Mouse (Mus musculus) MEL (cell line): ENCODE measurements at regions not wholly inside any gene's neighbourhood (a gene's known extent, or its start where the extent isn't known, plus 50 kb on each side); places are given as distances from the start of the nearest gene placed in this dataset.

ENCODE experiments used
- CHD2 ChIP-seq: IDR thresholded peaks from 2 replicates; pipeline ENCODE4 v1.6.1; 2011; ENCODE audit warnings: low read length, improper control_type of control experiment
- CTCF ChIP-seq, 3 experiments: IDR thresholded peaks in 2 of 3; conservative IDR thresholded peaks in 1 of 3; 2 replicates each; pipeline ENCODE4 v1.5.1; 2011 to 2012; ENCODE audit warnings: low read length in 3 of 3, low read depth in 2 of 3, mild to moderate bottlenecking in 2 of 3, improper control_type of control experiment in 1 of 3, inconsistent platforms in 1 of 3, mixed read lengths in 1 of 3, moderate library complexity in 1 of 3; ENCODE audit not compliant: control insufficient read depth in 1 of 3, insufficient read depth in 1 of 3, poor library complexity in 1 of 3, severe bottlenecking in 1 of 3
- E2F4 ChIP-seq: IDR thresholded peaks from 2 replicates; pipeline ENCODE4 v1.6.1; 2011; ENCODE audit warnings: low read depth, low read length, improper control_type of control experiment, borderline replicate concordance
- EP300 ChIP-seq, 2 experiments: IDR thresholded peaks; 2 replicates each; pipeline ENCODE4 v1.6.1; 2011; ENCODE audit warnings: improper control_type of control experiment in 2 of 2, low read length in 2 of 2, low read depth in 1 of 2, mild to moderate bottlenecking in 1 of 2
- GATA1 ChIP-seq: IDR thresholded peaks from 2 replicates; pipeline ENCODE4 v1.6.1; 2011; ENCODE audit warnings: low read depth, low read length, improper control_type of control experiment
- MAX ChIP-seq: IDR thresholded peaks from 2 replicates; pipeline ENCODE4 v1.6.1; 2011; ENCODE audit warnings: low read length, improper control_type of control experiment
- NRF1 ChIP-seq: IDR thresholded peaks from 2 replicates; pipeline ENCODE4 v1.6.1; 2014; ENCODE audit warnings: low read depth, mild to moderate bottlenecking, inconsistent platforms, low read length, improper control_type of control experiment, moderate library complexity; ENCODE audit not compliant: poor library complexity, insufficient read depth, severe bottlenecking
- POLR2A ChIP-seq, 2 experiments: IDR thresholded peaks; 2 replicates each; pipeline ENCODE4 v1.6.1; 2011 to 2012; ENCODE audit warnings: low read length in 2 of 2, mild to moderate bottlenecking in 2 of 2, control low read depth in 1 of 2, improper control_type of control experiment in 1 of 2, low read depth in 1 of 2, moderate library complexity in 1 of 2; ENCODE audit not compliant: control insufficient read depth in 1 of 2, insufficient read depth in 1 of 2, poor library complexity in 1 of 2
- SMC3 ChIP-seq: IDR thresholded peaks from 2 replicates; pipeline ENCODE4 v1.6.1; 2011; ENCODE audit warnings: low read depth, low read length, improper control_type of control experiment
- TCF12 ChIP-seq: IDR thresholded peaks from 2 replicates; pipeline ENCODE4 v1.6.1; 2014; ENCODE audit warnings: low read depth, mild to moderate bottlenecking, inconsistent platforms, low read length, improper control_type of control experiment, moderate library complexity
- ZC3H11A ChIP-seq: IDR thresholded peaks from 2 replicates; pipeline ENCODE4 v1.6.1; 2012; ENCODE audit warnings: low read depth, mild to moderate bottlenecking, inconsistent platforms, low read length, improper control_type of control experiment
- ZNF384 ChIP-seq: IDR thresholded peaks from 2 replicates; pipeline ENCODE4 v1.6.1; 2012; ENCODE audit warnings: low read depth, mild to moderate bottlenecking, inconsistent platforms, low read length, improper control_type of control experiment

DNA sequence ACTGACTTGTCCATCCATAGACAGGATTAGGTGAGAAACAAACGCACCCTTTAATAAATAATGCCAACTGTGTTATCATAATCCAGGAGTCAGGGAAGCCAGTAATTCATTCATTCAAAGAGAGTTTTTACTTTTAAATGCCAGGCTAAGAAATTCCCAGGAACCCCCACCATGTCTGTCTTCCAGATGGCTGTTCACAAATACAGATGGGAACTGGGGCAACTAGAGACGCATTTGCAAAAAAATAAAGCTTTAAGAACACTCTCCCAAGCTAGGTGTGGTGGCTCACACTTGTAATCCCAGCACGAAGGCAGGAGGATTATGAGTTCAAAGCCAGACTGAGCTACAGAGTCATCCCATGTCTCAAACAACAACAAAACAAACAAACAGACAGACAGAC, 95.6 kb upstream of the Xylt1 start:
- TF ChIP-seq ZNF384 (no peak), CTCF (IDR thresholded peaks at IDR 0.05 in 2 of 3, conservative IDR thresholded peaks at IDR 0.05 in 1 of 3; ENCODE audit: control insufficient read depth in 1 of 3, insufficient read depth in 1 of 3, low read depth in 2 of 3, low read length in 3 of 3, poor library complexity in 1 of 3, severe bottlenecking in 1 of 3) (no peak), SMC3 (no peak), TCF12 (no peak), NRF1 (no peak), ZC3H11A (no peak), POLR2A (IDR thresholded peaks at IDR 0.05; ENCODE audit: control insufficient read depth in 1 of 2, insufficient read depth in 1 of 2, low read depth in 1 of 2, low read length in 2 of 2, poor library complexity in 1 of 2) (no peak), CHD2 (no peak), E2F4 (no peak), GATA1 (no peak), MAX (no peak), EP300 (IDR thresholded peaks at IDR 0.05; ENCODE audit: low read depth in 1 of 2, low read length in 2 of 2) (no peak)
